Mouse (Mus musculus) ES-E14 (cell line): ENCODE measurements around the gene Gm17545.

Experiments
- CHD2 ChIP-seq: IDR thresholded peaks from 2 replicates; pipeline ENCODE4 v1.6.1; 2014; ENCODE audit warnings: mild to moderate bottlenecking, low read depth, low read length, inconsistent platforms
- ZC3H11A ChIP-seq: IDR thresholded peaks from 2 replicates; pipeline ENCODE4 v1.6.1; 2012; ENCODE audit warnings: low read depth, mild to moderate bottlenecking, inconsistent platforms, low read length, borderline replicate concordance

DNA sequence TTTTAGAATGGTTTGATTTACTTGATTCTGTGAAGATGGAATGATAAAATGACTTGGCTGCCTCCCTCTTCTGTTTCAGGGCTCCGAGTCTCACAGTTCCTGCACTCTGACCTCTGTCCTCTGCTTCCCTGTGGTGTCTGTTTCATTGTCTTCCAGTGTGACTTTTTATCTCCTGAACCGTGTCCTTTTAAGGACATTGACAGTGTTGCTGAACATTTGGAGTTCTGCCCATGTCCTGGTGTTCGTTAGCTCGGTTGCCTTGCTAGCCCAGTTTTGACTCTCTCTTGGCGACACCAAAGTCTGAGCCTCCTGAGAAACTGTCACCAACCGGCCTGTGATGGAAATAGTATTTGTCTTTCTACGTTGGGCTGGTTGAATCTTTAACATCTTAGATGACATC lies 33.6 kb upstream of the Gm17545 start:
- TF ChIP-seq ZC3H11A, result no peak
- no peak for TF ChIP-seq CHD2
